Mouse (Mus musculus): ENCODE data around the gene Smarcad1.

The Smarcad1 gene

DNA sequence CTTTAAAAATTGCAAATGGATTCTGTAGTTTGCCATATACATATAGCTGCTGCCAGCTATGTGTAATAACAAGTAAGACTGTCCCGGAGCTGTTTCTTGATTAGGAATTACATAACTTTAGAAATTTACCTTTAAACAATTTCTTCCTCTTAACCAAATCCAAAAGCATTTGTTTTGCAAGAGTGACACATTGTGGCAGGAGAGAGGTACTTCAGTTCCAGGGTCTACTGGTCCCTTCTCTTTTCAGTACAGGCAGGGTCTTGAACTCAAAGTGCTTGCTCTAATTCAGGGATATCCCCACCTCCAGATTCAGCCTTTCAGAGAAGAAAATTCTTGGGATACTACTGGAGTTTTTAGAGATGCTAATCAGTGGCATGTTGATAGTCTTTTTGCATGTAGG lies 36.8 kb downstream of the Smarcad1 start:
- peak; percentile 18 for DNase-seq (ENCODE audit: low read depth, low spot score)

DNA sequence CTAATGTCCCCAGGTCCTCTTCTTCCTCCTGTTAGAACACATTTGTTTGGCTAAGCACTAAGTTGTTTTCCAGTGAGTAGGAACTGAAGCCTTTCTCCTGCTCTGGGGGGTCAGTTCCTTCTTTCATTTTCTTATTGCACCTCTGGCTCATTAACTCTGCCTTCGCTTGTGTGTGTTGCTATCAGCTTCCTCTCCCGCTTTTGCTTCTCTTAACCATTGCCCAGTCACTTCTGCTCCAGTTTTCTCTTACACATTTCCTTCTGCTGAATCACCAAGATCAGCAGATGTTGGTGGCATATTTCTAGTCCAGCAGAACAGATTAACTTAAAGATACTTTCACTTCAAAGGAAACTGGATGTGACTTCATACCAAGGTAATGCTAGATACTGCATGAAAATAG lies 72.5 kb downstream of the Smarcad1 start:
- DNase-seq (ENCODE audit: low read depth, low spot score), result peak; percentile 32

DNA sequence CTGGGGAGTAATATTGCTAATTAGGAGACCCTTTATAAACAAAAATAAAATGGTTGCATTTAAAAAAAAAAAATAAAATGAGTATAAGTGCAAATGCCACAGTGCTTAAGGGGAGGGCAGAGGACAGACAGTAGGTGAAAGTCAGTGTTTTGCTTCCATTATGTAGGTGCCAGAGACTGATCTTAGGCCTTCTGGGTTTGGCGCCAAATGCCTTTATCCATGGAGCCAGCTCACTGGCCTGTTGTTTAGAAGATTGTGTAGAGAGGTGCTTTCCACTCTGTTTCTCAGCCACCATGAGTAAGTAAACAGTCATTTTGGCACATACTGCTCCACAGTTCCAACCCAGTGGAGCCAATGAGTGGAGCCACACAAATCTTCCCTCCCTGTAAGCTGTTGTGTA lies 75.2 kb downstream of the Smarcad1 start:
- no peak for DNase-seq (ENCODE audit: low read depth, low spot score)

DNA sequence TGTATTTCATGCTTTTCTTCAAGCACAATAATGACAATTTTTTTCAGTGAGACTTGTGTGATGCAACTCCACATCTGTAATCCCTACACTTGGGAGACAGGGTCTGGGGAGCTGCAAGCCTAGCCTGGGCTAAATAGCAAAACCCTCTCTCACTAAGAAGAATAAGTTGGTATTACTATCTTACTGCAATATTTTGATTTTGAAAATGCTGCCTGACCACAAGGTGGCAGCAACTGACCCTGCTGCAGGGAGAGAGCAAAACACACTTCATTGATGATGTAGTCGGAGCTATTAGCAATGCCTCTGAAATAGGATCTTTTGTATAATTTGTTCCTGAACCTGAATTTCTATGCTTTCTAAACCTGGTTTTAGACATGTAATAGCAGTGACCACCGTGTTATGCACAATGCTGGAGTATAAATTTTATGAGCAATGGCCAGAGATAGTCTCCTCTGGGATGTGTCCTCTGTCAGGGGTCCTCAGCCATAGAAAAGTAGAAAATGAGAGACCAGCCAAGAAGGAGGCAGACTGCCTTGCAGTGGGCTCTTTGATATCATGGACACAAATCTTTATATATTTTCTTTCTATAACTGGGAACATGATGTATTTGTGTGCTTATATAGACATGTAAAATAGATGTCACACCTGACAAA lies 83.8 kb downstream of the Smarcad1 start:
- peak; percentile 67 for DNase-seq (ENCODE audit: low read depth, low spot score)

DNA sequence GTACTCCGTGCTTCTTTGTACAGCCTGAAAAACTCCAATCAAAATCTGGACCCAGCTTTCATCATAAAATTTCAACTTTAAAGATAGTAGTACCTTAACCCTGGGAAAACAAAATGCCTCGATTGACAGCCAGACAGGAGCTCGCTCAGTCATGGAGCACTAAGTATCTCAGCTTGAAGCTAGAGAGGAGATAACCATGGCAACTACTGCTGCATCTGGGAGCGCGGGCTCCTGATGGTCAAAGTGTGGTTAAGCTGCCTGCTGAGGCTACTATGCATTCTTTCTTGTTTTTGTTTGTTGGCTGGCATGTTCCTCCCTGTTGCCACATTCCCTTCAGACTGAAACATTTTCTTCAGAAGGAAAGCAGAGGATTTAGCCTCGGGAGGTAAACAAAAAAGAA lies 90.0 kb downstream of the Smarcad1 start:
- DNase-seq (ENCODE audit: low read depth, low spot score), result no peak

DNA sequence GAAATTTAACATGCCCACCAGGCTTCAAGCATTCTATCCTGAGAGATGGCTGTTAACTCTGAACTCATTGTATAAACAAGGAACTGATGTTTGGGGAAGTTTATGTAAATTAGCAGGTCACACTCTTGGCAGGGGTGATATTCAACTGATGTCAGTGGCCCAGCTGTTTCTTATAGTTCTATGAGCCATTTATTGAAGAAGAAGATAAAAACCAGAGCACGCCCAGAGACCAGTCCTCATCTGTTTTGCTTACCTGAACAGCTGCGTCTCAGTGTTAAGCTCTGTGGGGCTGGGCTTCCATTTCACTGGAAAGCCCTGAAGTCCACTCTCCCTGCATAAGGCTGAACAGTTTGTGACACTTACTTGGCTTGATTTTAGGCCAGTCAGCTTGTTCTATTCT lies 95.4 kb downstream of the Smarcad1 start:
- DNase-seq (ENCODE audit: low read depth, low spot score), result no peak

DNA sequence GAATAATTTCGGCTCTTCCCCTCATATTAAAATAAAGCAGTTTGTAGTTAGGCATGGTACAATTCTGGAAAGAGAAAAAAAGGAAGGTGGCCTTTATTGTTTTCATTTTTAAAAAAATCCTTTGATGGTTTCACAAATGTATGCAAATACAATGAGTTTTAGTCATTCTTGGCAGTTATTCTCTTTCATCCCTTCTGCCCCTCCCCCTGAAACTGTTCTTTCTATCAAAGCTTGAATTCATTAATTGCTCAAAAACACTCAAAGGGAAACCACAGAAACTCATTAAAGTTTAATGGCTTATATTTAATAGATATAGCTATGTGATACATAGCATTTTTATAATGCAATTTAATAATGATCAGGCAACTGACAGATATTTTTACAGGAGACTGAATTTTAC lies 95.9 kb downstream of the Smarcad1 start:
- no peak for DNase-seq (ENCODE audit: low read depth, low spot score)

DNA sequence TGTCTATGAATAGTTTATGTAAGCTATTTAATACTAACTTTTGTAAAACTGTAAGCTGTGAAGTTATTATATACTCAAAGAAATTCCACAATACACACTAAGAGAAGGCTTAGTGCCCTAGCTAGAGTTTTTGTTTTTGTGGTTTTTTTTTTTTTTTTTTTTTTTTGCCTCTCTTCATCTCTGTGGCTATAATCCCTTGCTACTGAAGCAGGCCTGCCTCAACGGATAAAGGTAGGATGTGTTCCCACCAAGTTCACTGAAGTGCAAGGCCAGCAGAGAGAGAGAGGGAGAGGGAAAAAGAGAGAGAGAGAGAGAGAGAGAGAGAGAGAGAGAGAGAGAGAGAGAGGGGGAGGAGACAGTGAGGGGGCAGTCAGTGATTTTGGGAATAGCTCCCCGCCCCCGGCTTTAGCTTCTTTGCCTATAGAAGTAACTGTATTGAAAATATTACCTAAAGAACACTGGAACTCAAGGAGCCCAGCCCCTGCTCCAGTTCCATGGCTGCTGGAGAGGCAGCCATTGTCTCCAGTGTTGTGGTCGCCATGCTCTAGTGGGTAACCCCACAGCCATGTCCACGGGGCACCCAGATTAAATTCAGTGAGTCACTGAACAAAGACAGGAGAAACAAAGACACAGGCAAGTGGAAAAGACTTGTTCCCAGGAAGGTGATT lies 97.8 kb downstream of the Smarcad1 start:
- no peak for DNase-seq (ENCODE audit: low read depth, low spot score)

DNA sequence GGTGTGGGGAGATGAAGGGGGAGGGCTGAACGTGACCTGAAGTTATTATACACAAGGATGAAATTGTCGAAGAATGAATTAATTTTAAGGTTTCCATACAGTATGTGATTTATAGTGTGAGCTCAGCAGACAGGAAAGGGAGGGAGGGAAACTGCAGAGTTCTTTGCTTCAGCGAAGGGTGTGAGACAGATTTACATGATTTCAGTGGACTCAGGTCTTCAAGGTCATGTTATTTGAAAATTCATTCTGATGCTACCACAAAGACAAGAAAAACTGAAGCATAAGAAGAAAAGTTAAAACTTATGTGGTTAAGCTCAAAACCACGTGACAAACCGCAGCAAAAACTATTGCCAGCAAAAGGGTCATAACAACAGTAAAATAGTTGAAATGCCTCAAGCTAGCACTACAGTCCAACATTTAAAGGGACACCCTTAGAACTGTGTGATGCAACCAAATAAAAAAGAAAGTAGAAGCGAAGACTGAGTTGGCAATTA lies 98.4 kb downstream of the Smarcad1 start:
- no peak for DNase-seq (ENCODE audit: low read depth, low spot score)

DNA sequence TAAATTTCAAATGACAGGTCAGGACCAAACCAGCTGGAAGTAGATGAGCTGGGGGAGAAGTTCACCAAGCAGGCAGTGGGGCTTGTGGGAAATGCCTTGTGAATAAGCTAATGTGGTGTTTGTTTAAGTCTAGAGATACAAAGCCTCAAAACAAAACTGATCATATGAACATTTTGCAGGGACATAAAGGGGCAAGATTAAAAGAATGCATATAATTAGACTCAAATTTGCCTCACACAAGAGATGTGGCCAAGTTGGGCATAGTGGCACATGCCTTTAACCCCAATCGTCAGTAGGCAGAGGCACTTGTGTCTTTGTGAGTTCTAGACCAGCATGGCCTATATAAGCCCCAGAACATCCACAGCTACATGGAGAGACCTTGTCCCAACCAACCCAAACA lies 99.9 kb downstream of the Smarcad1 start:
- DNase-seq (ENCODE audit: low read depth, low spot score), result no peak

DNA sequence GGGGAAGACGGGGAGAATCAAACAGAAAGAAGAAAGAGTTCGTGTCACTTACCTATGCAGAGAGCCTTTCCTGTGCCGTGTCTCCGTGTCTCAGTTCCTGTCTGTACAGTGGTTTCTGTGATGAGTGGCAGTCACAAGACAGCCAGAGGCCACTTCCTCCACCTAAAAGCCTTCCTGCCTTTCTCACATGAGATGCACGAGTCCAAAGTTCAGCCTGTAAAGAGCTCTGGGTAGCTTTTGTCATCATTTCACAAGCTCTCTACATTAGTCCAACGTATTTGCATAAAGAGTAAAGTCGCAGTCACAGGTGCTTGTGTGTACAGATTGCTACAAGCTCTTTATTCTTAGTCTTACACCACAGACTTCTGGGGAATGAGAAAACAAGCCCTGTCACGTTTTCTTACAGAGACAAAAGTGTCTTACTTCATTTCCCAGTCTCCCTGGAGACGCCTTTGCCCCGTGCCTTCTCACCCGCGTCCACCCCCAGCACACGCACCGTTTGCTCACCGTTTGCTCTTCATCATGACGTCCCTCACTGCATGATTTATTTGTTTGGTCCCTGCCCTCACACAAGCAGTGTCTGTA lies 102.3 kb downstream of the Smarcad1 start, which contains the start of gene Hpgds:
TSS of gene Hpgds (minus strand) at position 288 of the 585 bp plus-strand sequence.
- peak; percentile 43 for DNase-seq (ENCODE audit: low read depth, low spot score)

DNA sequence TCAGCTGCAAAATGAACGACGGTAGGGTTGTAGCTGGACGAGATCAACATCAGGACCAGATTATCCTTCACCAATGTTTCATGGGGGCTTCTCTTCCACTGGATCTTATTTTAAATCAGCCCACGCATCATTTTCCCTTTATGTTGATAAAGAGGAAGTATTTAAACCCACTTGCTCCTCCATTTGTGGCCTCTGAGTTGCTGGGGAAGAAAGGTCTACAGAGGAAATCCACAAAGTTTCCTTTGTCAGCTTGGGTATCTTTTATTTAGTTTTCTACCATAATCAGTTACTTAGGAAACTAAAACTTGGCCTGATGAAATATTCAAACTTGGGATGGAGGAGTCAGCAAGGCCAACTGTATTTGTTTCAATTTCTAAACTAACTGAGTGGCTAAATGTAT lies 104.0 kb downstream of the Smarcad1 start:
- no peak for DNase-seq (ENCODE audit: low read depth, low spot score)

DNA sequence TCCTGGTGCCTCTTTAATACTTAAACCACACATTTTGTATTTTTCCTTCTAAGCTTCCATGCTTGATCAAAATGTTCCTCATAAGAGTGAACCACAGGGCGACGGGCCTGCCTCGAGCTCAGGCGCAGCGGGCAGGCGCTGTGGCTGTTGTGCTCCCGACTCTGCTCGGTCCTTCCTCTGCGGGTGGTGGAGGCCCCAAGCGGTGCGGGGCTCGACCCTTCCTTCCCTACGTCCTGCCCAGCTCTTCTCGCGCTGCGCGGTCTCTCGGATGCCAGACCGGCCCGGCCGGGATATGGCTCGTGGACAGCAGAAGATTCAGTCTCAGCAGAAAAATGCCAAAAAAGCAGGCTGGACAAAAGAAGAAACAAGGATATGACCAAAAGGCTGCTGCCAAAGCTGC lies 108.3 kb downstream of the Smarcad1 start:
- no peak for DNase-seq (ENCODE audit: low read depth, low spot score)

DNA sequence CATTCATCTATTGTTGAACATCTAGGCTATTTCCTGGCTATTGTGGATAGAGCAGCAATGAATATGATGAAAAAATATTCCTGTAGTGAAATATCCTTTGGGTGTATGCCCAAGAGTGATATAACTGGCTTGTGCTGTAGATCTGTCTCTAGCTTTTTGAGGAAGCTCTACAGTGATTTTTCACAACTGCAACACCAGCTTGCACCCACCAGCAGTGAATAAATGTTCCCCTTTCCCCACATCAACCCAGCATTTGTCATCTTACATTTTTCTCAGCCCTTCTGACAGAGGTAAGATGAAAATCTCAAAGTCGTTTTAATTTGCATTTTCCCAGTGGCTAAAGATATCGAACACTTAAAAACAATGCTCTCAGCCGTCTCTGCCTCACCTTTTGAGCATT lies 111.2 kb downstream of the Smarcad1 start:
- peak; percentile 55 for DNase-seq (ENCODE audit: low read depth, low spot score)

DNA sequence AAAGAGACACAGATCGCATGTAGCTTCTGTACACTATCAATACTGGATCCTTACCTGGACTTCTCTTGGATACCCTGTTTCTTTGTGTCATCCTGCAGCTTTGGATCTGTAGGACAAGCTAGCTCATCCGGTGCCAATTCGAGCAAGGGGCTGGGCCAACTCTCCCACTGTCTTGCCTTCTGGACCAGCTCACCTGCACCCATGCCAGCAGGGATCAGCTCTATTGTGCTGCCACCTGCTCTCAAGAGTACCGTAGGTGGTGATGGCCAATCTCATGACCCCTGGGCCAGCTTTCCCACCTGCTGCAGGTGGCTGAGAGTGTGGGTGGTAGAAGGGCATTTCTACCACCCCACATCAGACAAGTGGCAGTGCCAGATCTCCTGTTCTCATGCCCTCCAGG lies 114.7 kb downstream of the Smarcad1 start:
- DNase-seq (ENCODE audit: low read depth, low spot score), result peak; percentile 93

DNA sequence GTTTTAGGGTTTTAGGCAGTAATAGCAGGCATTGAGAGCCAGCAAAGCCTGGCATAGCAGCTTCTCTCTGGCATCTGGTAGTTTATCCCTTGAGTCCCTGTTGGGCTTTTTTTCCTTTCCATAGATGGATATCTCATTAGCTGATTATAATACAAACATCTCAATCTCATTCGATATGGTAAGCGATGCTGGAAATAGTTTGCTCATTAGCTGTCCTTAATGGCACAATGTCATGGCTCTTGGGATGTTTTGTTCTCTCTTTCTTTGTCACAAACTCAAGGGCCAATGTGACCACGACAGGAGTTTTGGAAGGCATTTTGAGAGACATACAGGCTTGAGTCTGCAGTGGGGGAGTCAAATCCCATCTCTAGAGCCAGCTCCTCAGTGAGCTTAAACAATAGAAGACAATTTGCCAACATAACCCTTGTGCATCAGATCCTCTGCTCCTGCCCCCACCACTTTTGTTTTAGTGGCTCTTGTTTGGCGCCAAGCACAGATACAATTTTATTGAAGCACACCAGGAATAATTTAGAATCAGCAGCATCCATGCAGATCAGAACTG lies 117.1 kb downstream of the Smarcad1 start:
- DNase-seq (ENCODE audit: low read depth, low spot score), result no peak

DNA sequence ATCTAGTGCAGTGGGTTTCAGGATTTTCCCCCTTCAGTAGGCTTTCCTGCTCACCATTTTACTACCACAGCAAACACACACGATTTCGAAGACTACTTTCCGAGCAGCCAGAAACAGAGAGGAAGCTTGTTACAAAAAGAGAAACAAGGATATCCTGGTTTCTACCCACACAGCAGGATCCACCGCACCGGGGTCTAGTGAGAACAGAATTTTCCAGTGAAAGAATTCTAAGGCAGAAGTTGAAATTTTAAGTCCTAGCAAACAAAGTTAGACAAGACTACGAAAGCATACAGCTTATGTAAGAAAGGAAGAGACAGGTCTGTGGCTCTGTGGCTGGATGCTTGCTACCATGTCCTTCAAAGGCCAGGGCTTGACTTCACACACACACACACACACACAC lies 121.8 kb downstream of the Smarcad1 start:
- DNase-seq (ENCODE audit: low read depth, low spot score), result peak; percentile 64

DNA sequence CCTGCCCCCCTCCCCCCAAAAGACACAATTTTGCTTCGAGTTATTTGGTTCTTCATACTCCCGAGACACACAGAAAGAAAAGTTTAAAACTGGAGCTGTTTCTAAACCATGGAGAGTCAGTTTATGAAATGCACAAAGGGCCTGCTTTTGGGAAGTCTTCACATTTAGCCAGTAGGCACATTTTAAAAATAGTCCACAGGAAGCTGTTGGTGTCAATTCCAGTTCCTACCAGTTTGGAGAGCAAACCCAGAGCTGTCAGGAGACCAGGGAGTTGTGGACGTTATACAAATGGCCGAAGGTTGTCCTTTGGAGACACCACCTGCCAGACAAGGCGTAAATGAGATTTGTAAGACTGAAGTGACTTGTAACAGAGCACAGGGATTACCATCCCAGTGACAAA lies 122.6 kb downstream of the Smarcad1 start:
- peak; percentile 31 for DNase-seq (ENCODE audit: low read depth, low spot score)

Data from brain, adult 2 months (tissue).